Mouse (Mus musculus) CD4-positive, CD25-positive, alpha-beta regulatory T cell, adult 4 months (primary cell): ENCODE data around the gene Megf6. TPM values are rescaled to one million over a fixed set of nuclear protein-coding genes. Genes with fewer than 3 reads are reported as not detected.

Source experiments
- ATAC-seq: one replicate; pipeline ENCODE4 v1.8.0; 2017
- polyA plus RNA-seq, 2 experiments: library from polyadenylated mRNA; unstranded; fragments of 100-300 nt; shearing (Covaris generic); gene quantifications; one replicate each; pipeline ENCODE4 v1.2.1; 2017

Gene Megf6
- polyA plus RNA-seq, 2 experiments from 2014 or later = not detected

- ATAC-seq = no peak
Measured at GRCm38 (mm10) chr4:154213586-154213985, 43.1 kb downstream of the Megf6 start.

GRCm38 (mm10) chr4:154214075-154214474 is 43.5 kb downstream of the Megf6 start:
- no peak for ATAC-seq

DNA sequence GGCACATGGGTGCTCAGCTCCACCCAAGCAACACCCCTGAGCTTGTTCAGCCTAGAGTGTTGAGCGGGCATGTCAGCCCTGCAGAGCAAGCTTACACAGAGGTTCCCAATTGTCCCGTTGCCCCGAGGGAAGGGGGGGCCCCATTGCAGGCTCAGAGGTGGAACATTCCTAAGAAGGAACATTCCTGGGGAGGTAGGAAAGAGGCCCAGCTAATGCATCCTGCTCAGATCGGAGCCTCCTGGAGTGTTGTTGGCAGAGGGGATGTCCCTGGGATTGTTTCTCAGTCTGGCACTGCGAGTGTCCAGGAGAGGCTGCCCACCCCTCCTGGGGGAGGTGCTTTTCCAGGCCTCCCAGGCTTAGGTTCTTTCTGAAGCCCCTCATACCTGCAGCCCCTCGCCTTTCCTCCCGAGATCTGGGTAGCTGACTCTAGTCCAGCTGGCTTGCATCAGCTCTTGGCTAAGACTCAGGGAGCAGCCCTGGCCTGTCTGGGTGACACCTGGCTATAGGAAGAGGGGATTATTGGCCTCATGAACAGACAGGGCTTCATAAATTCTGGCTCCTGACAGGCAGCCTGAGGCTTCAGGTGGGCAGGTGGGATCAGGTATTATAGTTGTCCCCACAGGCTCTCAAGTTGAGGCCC is 47.3 kb downstream of the Megf6 start:
- ATAC-seq = no peak

DNA sequence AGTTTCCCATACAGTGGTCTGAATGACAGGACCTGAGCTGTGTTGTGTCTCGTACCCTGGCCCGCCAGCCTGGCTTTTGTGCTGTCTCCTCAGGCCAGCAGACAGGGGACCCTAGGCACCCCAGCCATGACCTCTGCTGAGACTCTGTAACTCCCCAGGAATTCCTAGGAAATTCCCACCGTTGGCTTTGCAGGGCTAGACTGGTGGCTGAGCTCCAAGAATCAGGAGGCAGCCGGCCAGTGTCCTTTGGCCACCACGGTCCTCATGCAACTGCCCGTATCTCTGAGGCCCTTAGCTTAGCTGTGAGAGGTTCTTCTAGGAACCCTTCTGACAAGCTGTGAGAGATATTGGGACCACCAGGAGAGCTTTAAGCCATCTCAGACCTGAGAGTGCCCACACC is 52.2 kb downstream of the Megf6 start:
- no peak for ATAC-seq

- ATAC-seq = no peak
Measured at GRCm38 (mm10) chr4:154224267-154224969, 53.9 kb downstream of the Megf6 start.

- ATAC-seq = no peak
Measured at GRCm38 (mm10) chr4:154224970-154225309, 54.4 kb downstream of the Megf6 start.

DNA sequence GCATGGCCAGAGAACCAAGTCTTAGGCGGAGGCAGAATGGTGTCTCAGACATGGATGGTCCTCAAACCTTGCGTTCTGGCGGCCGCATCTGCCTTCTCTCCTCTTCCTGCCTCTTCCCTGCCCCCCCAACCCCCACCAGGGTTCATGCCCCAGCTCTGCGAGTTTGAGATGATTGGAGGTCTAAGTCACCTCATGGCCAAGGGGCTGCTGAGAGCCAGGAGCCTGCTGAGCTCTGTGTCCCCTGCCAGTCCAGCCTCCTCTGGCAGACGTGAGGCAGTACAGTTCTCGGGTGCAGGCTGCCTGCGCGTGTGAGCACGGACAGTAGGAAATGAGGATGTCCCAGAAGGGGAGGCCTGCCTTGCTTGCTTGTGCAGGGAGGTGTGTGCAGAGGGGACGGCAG is 56.1 kb downstream of the Megf6 start:
- no peak for ATAC-seq

GRCm38 (mm10) chr4:154228336-154228735 is 57.8 kb downstream of the Megf6 start:
- no peak for ATAC-seq

- ATAC-seq = no peak
Measured at GRCm38 (mm10) chr4:154229569-154229968, 59.0 kb downstream of the Megf6 start.

- ATAC-seq = no peak
Measured at GRCm38 (mm10) chr4:154231380-154231779, 60.9 kb downstream of the Megf6 start.

- no peak for ATAC-seq
Measured at GRCm38 (mm10) chr4:154232295-154232694, 61.8 kb downstream of the Megf6 start.

GRCm38 (mm10) chr4:154236001-154236400 is 65.5 kb downstream of the Megf6 start:
- no peak for ATAC-seq

DNA sequence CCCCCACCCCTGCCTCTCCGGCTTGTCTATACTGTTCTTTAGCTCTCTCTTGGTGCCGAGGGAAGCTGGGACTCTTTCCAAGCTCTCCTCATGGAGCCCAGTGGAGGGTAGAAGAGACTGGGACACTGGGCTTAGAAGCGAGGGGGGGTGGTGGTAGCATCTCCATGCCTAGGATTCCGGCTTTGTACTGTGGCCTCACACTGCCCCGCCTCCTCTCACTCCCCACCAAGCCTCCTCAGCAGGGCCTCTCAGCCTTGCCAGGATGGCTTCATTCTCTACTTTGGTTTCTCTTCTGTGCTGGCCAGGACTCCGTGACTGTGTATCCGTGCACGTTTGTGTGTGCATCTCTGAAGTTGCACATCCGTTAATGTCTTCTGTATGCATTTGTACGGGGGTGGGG is 66.4 kb downstream of the Megf6 start:
- ATAC-seq = no peak

DNA sequence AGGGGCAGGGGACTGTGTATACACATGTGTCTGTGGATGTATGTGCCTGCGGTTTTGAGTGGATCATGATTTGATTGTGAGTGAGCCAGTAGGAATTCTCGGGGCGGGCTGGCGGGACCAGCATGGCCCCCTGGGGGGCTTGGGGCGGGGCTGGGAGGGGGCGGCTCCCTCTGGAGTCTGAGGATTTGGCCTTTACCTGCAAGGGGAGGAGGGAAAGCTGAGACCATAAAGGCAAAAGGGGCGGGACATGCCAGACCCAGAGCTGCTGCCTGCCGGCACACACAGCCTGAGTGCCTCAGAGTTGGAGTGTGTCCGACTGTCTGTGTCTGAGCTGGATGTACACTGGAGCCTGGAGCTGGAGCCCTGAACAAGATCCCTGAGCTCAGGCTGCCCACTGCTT is 66.8 kb downstream of the Megf6 start:
- ATAC-seq = no peak

DNA sequence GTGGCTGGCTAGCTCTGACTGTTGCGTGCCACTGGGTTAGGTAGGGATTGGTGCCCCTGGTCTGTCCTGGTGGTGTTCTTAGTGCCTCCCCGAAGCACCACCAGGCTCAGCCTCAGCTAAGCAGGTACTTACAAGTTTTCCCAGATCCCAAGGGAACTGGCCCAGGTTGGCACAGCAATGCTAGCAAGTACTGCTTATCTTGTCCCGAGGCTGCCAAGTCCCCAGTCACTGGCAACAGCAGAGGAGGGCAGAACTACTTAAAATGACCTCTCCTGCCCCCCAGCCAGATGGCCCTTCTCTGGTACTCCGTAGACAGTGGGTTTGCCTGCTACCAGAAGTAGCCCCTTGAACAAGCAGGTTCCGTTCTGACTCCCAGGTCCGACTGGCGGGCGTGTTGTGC is 68.7 kb downstream of the Megf6 start:
- no peak for ATAC-seq

GRCm38 (mm10) chr4:154240608-154241007 is 70.1 kb downstream of the Megf6 start:
- no peak for ATAC-seq

GRCm38 (mm10) chr4:154245342-154245741 is 74.8 kb downstream of the Megf6 start:
- ATAC-seq = no peak

DNA sequence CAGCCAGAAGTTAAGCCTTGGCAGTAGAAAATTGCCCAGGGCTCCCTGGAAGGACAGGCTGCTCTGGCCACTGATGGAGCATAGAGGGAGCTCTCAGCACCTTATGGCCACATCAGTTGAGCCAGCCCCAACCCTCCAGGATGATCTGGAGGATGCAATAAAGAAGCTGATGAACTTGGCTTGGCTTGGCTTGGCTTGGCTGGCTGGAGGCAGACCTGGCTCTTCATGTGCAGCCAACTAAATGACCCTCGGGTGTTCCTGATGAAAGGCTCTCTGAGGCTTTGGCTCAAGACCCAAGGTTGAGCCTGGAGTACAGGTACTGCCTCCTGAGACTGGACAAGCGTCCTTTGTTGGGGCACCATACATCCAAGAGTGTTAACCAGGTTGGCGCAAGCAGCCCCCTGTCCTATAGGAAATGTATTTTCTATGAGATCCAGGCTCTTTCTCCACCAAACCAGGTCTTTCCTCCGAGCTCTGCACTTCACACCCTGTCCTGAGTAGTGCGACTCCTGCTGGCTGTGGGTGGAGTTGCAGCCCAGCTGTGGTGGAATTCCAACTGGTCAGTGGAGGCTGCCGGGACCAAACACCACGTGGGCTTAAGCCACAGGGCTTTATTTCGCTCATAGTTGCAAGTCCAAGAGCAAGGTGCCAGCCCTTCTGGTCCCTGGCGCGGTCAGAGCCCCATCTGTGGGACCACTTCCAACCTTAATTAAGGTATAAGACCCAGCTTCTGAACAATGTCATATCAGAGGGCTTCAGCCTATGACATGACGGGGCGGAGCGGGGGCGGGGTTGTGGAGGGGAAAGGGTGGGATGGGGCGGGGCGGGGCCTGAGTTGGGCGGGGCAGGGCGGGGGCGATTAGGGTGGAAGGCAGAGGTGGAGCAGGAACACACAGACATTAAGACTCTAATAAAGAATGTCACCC is 75.8 kb downstream of the Megf6 start:
- no peak for ATAC-seq

- ATAC-seq = no peak
Measured at GRCm38 (mm10) chr4:154247207-154248091, 76.9 kb downstream of the Megf6 start.

DNA sequence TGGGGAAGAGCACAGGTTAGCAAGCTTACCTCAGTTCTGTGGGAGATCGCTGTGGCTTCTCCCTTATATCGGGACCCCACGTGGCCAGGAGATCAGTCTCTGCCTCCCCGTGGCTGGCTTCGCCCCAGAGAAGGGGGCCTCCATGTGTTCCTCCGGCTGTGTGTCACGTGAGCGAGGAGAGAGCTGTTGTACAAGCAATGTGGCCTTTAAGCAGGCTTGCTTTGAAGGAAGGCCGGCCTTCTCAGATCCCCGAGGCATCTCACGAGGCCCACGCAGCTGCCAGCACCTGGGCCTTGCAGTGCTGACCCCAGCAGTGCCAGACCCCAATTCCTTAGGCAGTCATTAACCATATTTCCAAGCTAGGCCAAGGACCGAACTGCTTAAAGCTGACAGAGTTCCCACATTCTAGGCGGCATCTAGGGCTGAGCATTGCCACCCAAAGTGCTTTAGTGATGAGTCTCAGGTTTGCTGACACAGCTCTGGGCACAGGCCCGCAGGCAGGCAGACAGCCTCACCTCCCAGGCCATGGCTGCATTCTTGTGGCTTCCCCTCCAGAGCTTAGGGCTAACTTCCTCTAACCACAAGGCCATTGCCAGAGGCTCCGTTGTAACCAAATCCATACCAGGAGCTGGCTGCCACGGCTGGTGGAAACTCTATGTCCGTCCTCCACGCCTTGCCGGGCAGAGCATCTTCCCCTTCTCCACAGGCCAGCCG is 77.7 kb downstream of the Megf6 start:
- no peak for ATAC-seq

- ATAC-seq = no peak
Measured at GRCm38 (mm10) chr4:154249316-154249715, 78.8 kb downstream of the Megf6 start.
